Mouse (Mus musculus) embryonic fibroblast, embryonic 13.5 days (primary cell): ENCODE results near the gene Myoc.

Experiments
- CTCF ChIP-seq: IDR thresholded peaks from 2 replicates; pipeline ENCODE4 v1.5.1; 2011; ENCODE audit warnings: mild to moderate bottlenecking, control low read depth, low read length, moderate library complexity, borderline replicate concordance; ENCODE audit not compliant: insufficient read depth
- POLR2A ChIP-seq: IDR thresholded peaks from 2 replicates; pipeline ENCODE4 v1.6.1; 2011; ENCODE audit warnings: low read depth, mild to moderate bottlenecking, control low read depth, low read length, moderate library complexity

DNA sequence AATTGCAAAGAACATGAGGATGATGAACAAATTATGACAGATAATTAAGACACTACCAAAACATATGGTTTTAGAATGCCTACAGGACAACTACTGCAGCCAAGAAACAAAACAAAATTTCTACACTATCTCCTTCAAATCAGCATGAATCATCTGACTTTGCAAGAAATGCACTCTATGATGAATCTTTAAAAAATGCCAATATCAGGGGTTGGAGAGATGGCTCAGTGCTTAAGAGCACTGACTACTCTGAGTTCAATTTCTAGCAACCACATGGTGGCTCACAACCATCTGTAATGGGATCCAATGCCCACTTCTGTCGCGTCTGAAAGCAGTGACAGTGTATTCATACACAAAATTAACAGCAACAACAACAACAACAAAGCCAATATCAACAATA lies 54.8 kb downstream of the Myoc start:
- TF ChIP-seq POLR2A: no peak
- TF ChIP-seq CTCF: no peak
